Mouse (Mus musculus) thymus, postnatal 10 days (tissue): ENCODE data around the gene Cdk2.
"Not testable (repeated sequence)": the region's sequence is repeated elsewhere in the genome, so short reads cannot be mapped to it uniquely, and the experiment has no call there.

Source experiments
- DNase-seq, 2 experiments: peaks; one replicate each; pipeline ENCODE4 v3.0.0; 2021; ENCODE audit warnings: low spot score in 2 of 2

Gene Cdk2

GRCm38 (mm10) chr10:128704491-128705316 lies at the start of gene Cdk2:
Gene Cdk2, minus strand, starts transcription at chr10:128705031.
- peak; percentile 87 to 92 for DNase-seq

- peak; percentile 76 to 81 for DNase-seq
Measured at GRCm38 (mm10) chr10:128748252-128748864, 43.5 kb upstream of the Cdk2 start.

- peak; percentile 58 to 62 for DNase-seq
Measured at GRCm38 (mm10) chr10:128747646-128748251, 42.9 kb upstream of the Cdk2 start, which contains the start of gene Pym1. Gene Pym1, plus strand, starts transcription at chr10:128747889.

GRCm38 (mm10) chr10:128746972-128747645 lies 42.3 kb upstream of the Cdk2 start:
- DNase-seq = no peak

- DNase-seq = peak; percentile 84 to 90
Measured at GRCm38 (mm10) chr10:128745946-128746613, 41.2 kb upstream of the Cdk2 start.

- peak; percentile 76 for DNase-seq
Measured at GRCm38 (mm10) chr10:128744680-128745601, 40.1 kb upstream of the Cdk2 start, which contains the start of gene Dgka. Gene Dgka, minus strand, starts transcription at chr10:128744855.

GRCm38 (mm10) chr10:128744211-128744610 lies 39.4 kb upstream of the Cdk2 start:
- DNase-seq = peak in 1 of 2 experiments; percentile 20

- peak; percentile 56 to 60 for DNase-seq
Measured at GRCm38 (mm10) chr10:128743791-128744191, 39.0 kb upstream of the Cdk2 start.

GRCm38 (mm10) chr10:128743235-128743634 lies 38.4 kb upstream of the Cdk2 start:
- no peak for DNase-seq

GRCm38 (mm10) chr10:128742616-128743015 lies 37.8 kb upstream of the Cdk2 start:
- DNase-seq = no peak

GRCm38 (mm10) chr10:128740296-128740695 lies 35.5 kb upstream of the Cdk2 start:
- DNase-seq = no peak

- no peak for DNase-seq
Measured at GRCm38 (mm10) chr10:128737435-128737834, 32.6 kb upstream of the Cdk2 start.

GRCm38 (mm10) chr10:128731992-128732391 lies 27.2 kb upstream of the Cdk2 start:
- no peak for DNase-seq

GRCm38 (mm10) chr10:128731002-128731433 lies 26.2 kb upstream of the Cdk2 start:
- DNase-seq = peak; percentile 41 to 76

GRCm38 (mm10) chr10:128728059-128728458 lies 23.2 kb upstream of the Cdk2 start:
- DNase-seq = no peak

GRCm38 (mm10) chr10:128725466-128725865 lies 20.6 kb upstream of the Cdk2 start:
- DNase-seq = not testable (repeated sequence)

- peak; percentile 71 to 72 for DNase-seq
Measured at GRCm38 (mm10) chr10:128715559-128716537, 11.0 kb upstream of the Cdk2 start.

- DNase-seq = not testable (repeated sequence)
Measured at GRCm38 (mm10) chr10:128711318-128711717, 6.5 kb upstream of the Cdk2 start.

GRCm38 (mm10) chr10:128705317-128705693 lies 474 bp upstream of the Cdk2 start:
- DNase-seq = peak in 1 of 2 experiments; percentile 25
